Mouse (Mus musculus): ENCODE measurements at regions not wholly inside any gene's neighbourhood (a gene's known extent, or its start where the extent isn't known, plus 50 kb on each side); places are given as distances from the start of the nearest gene placed in this dataset.

DNA sequence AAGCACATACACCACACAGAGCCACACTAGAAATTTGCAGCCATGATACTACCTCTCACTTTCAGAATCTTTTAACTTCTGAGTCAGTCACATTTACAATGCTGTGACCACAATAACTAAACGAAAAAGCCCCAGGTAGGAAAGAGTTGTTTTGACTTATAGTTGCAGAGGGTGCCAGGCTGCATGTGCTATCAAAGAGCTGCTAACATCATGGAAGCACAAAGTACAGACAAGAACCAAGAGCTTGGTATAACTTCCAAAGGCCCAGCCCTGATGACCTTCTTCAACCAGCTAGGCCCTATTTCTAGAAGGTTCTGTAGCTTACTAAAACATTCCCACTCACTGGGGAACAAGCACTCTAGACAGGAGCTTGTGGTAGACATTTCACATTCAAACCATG is 314.1 kb upstream of the Plxna2 start:
- Histone ChIP-seq H3K27me3 (ENCODE audit: control insufficient read depth, insufficient read depth, low read length) (no peaks in the 10 kb centered on the region), H3K4me2 (ENCODE audit: low read length) (no peak overlapping the region), H3K9ac (replicated peaks; ENCODE audit: low read length) (no peak overlapping the region), H3K36me3 (ENCODE audit: control insufficient read depth, insufficient read depth, low read length) (no peaks in the 10 kb centered on the region), H3K9me3 (ENCODE audit: control insufficient read depth, low read length) (no peaks in the 10 kb centered on the region), H3K4me1 (ENCODE audit: control insufficient read depth, insufficient read depth, low read length) (no peaks in the 10 kb centered on the region), H3K4me3 (replicated peaks; ENCODE audit: low read depth, low read length) (no peak overlapping the region), H3K27ac (replicated peaks; ENCODE audit: low read depth, low read length) (no peak overlapping the region)
- WGBS: 65% methylated on average over 1 of the region's 1 CpGs
- DNase-seq (no peak), ATAC-seq (ENCODE audit: low FRiP score, low TSS enrichment) (no peak)

DNA sequence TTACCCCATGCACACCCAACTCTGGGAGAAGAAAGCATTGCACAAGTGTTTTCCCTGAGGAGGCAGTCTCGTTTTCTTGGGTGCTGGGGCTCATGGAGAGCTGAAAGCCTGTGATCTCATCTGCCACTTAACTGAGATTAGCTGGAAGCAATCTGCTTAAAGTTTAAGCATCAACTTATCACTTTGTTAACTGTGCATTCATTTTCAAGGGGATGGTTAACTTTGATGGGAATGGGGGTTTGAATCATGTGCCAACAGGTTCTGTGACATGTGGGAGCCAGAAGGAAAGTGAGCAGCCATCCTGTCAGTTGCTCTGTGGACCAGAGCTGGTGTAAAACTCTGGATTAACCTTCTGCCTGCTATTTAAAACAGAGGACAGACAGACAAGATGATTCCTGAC is 315.2 kb upstream of the Plxna2 start:
- Histone ChIP-seq H3K4me2 (ENCODE audit: low read length) (no peak overlapping the region), H3K27me3 (ENCODE audit: control insufficient read depth, insufficient read depth, low read length) (no peaks in the 10 kb centered on the region), H3K9ac (replicated peaks; ENCODE audit: low read length) (no peak overlapping the region), H3K36me3 (ENCODE audit: control insufficient read depth, insufficient read depth, low read length) (no peaks in the 10 kb centered on the region), H3K4me1 (ENCODE audit: control insufficient read depth, insufficient read depth, low read length) (no peaks in the 10 kb centered on the region), H3K4me3 (replicated peaks; ENCODE audit: low read depth, low read length) (no peak overlapping the region), H3K27ac (replicated peaks; ENCODE audit: low read depth, low read length) (no peak overlapping the region), H3K9me3 (ENCODE audit: control insufficient read depth, low read length) (no peaks in the 10 kb centered on the region)
- DNase-seq: no peak
- ATAC-seq (ENCODE audit: low FRiP score, low TSS enrichment): no peak
- 59% methylated on average over 1 of the region's 1 CpGs for WGBS

DNA sequence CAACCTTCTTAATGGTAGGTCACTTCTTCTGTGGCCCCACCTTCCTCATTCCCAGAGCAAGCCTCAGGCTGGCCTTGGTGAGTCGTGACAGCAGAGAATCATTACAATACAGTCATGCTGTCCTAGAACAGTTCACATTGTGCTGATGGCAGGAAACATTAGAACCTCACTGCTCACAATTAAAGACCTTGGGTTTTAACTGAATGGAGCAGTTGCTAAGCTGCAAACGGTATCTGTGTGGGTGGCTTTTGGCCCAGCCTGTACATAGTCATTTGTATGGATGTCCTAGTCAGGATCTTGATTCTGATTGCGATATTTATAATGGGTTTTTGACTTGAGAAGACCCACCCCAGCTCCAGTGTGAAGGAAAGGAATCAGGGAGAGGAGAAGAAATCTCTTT is 336.1 kb upstream of the Plxna2 start:
- DNase-seq: no peak
- no peak overlapping the region for H3K9ac ChIP-seq (replicated peaks; ENCODE audit: low read length)

DNA sequence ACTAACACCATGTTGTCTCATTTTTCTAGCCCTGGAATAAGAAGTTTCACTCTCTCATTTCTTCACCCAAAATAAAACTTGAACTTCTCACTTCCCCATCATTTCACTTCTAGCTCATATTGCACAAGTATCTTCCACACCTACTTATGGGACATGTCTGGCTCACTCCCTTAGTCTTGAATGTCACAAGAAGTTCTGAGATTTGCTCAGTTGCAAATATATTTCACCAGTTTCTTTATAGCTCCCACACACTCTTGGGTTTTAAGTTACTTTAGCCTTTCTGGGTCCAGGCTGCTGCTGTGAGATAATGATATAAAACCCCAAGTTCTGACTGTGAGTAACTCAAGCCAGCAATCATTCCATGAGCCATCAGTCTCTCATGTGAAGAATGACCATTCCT is 350.0 kb upstream of the Plxna2 start:
- no peaks in the 10 kb centered on the region for H3K9me3 ChIP-seq (ENCODE audit: control insufficient read depth, low read length)
- no peaks in the 10 kb centered on the region for H3K4me1 ChIP-seq (ENCODE audit: control insufficient read depth, insufficient read depth, low read length)
- H3K9ac ChIP-seq (replicated peaks; ENCODE audit: low read length): no peak overlapping the region
- no peak for ATAC-seq (ENCODE audit: low FRiP score, low TSS enrichment)
- no peak overlapping the region for H3K27ac ChIP-seq (replicated peaks; ENCODE audit: low read depth, low read length)
- H3K4me3 ChIP-seq (replicated peaks; ENCODE audit: low read depth, low read length): no peak overlapping the region
- DNase-seq: no peak
- H3K36me3 ChIP-seq (ENCODE audit: control insufficient read depth, insufficient read depth, low read length): no peaks in the 10 kb centered on the region
- no peaks in the 10 kb centered on the region for H3K27me3 ChIP-seq (ENCODE audit: control insufficient read depth, insufficient read depth, low read length)
- H3K4me2 ChIP-seq (ENCODE audit: low read length): no peak overlapping the region

More for the DNA sequence above, 336.1 kb upstream of the Plxna2 start:
- Histone ChIP-seq H3K4me2 (ENCODE audit: low read length) (no peak overlapping the region), H3K27me3 (ENCODE audit: control insufficient read depth, insufficient read depth, low read length) (no peaks in the 10 kb centered on the region), H3K36me3 (ENCODE audit: control insufficient read depth, insufficient read depth, low read length) (no peaks in the 10 kb centered on the region), H3K27ac (replicated peaks; ENCODE audit: low read depth, low read length) (no peak overlapping the region), H3K9me3 (ENCODE audit: control insufficient read depth, low read length) (no peaks in the 10 kb centered on the region), H3K4me1 (ENCODE audit: control insufficient read depth, insufficient read depth, low read length) (no peaks in the 10 kb centered on the region), H3K4me3 (replicated peaks; ENCODE audit: low read depth, low read length) (no peak overlapping the region)
- 60% methylated on average over 3 of the region's 3 CpGs for WGBS
- ATAC-seq (ENCODE audit: low FRiP score, low TSS enrichment): no peak

DNA sequence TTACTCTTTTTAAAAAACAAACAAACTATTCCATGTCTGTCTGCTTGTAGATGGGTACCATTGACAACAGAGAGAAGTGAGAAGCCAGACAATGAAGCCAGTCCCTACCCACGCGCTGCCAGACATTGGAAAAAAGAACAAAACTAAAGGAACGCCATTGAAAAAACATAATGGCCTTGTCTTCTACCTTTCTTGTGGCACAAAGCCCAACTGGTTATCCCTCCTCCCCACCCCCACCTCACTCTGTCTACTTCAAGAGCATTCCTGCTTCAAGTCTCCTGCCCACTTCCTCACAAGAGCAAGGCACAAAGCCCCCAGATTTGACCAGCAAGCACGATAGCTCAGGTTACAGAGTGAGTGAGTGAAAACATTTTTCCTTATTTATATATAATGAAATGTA is 355.6 kb upstream of the Plxna2 start:
- WGBS: 20% methylated on average over 4 of the region's 4 CpGs
- no peak for ATAC-seq (ENCODE audit: low FRiP score, low TSS enrichment)
- DNase-seq: no peak

DNA sequence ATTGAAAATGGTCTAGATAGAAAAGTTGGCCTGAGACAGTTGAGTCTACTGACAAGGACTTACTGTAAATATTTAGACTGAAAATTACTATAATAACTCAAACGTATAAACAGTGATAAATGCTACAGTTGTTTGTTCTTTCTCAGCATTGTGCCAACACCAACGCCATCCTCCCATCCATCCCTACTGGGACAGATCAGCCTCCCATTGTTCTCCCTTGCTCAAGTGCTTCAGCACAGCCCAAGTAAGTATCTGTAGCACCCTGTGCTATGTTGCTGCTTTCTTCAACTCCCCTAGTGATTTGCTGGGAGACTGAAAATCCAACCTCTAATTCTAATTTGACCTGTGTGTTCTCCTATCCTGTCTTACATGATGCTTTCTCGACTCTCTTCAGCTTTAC is 358.1 kb upstream of the Plxna2 start:
- Histone ChIP-seq H3K27ac (replicated peaks; ENCODE audit: low read depth, low read length) (no peak overlapping the region), H3K4me3 (replicated peaks; ENCODE audit: low read depth, low read length) (no peak overlapping the region), H3K9me3 (ENCODE audit: control insufficient read depth, low read length) (no peaks in the 10 kb centered on the region), H3K4me2 (ENCODE audit: low read length) (no peak overlapping the region), H3K9ac (replicated peaks; ENCODE audit: low read length) (no peak overlapping the region), H3K36me3 (ENCODE audit: control insufficient read depth, insufficient read depth, low read length) (no peaks in the 10 kb centered on the region), H3K27me3 (ENCODE audit: control insufficient read depth, insufficient read depth, low read length) (no peaks in the 10 kb centered on the region), H3K4me1 (ENCODE audit: control insufficient read depth, insufficient read depth, low read length) (no peaks in the 10 kb centered on the region)
- DNase-seq (no peak), ATAC-seq (ENCODE audit: low FRiP score, low TSS enrichment) (no peak)
- 82% methylated on average over 3 of the region's 3 CpGs for WGBS

More for the DNA sequence above, 355.6 kb upstream of the Plxna2 start:
- H3K4me3 ChIP-seq (replicated peaks; ENCODE audit: low read depth, low read length): no peak overlapping the region
- H3K36me3 ChIP-seq (ENCODE audit: control insufficient read depth, insufficient read depth, low read length): no peaks in the 10 kb centered on the region
- H3K4me2 ChIP-seq (ENCODE audit: low read length): no peak overlapping the region
- no peaks in the 10 kb centered on the region for H3K4me1 ChIP-seq (ENCODE audit: control insufficient read depth, insufficient read depth, low read length)
- H3K27me3 ChIP-seq (ENCODE audit: control insufficient read depth, insufficient read depth, low read length): no peaks in the 10 kb centered on the region
- no peaks in the 10 kb centered on the region for H3K9me3 ChIP-seq (ENCODE audit: control insufficient read depth, low read length)
- H3K27ac ChIP-seq (replicated peaks; ENCODE audit: low read depth, low read length): no peak overlapping the region
- no peak overlapping the region for H3K9ac ChIP-seq (replicated peaks; ENCODE audit: low read length)

DNA sequence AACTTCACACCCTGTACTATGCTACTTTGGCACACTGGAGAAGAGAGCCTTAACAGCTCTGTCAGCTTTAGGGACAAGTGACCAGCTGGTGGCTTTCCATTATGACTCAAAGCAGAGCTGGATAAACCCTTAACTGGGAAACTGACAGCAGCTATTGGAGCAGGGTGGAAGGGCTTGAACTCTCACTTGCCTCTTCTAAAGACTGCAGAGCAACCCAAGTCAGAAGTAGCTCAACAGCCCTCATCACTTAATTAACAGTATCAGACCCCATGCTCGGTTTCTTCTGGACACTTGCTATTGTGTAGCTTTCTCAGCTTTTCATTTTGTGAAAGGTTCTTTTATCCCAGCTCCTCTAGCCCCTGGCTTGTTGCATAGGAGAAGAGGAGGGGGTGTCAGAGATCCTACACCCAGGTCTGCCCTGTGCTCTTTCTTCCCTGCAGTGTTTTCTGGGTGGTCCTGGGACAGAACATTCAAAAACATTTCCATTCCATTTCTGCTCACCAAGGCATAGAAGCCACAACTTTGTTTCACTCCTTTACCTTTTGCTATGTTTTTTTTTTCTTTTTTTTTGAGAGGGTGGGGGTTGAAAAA is 373.1 kb upstream of the Plxna2 start:
- Histone ChIP-seq H3K27ac (replicated peaks; ENCODE audit: low read depth, low read length) (no peak overlapping the region), H3K4me1 (ENCODE audit: control insufficient read depth, insufficient read depth, low read length) (0 out of 2 replicates have a peak, but pooled peaks cover 3% of the 10 kb centered on the region), H3K4me3 (replicated peaks; ENCODE audit: low read depth, low read length) (no peak overlapping the region), H3K4me2 (ENCODE audit: low read length) (no peak overlapping the region), H3K36me3 (ENCODE audit: control insufficient read depth, insufficient read depth, low read length) (no peaks in the 10 kb centered on the region), H3K9ac (replicated peaks; ENCODE audit: low read length) (no peak overlapping the region), H3K27me3 (ENCODE audit: control insufficient read depth, insufficient read depth, low read length) (no peaks in the 10 kb centered on the region), H3K9me3 (ENCODE audit: control insufficient read depth, low read length) (no peaks in the 10 kb centered on the region)
- no peak for DNase-seq
- no peak for ATAC-seq (ENCODE audit: low FRiP score, low TSS enrichment)
- WGBS: 0% methylated on average over 1 of the region's 1 CpGs

DNA sequence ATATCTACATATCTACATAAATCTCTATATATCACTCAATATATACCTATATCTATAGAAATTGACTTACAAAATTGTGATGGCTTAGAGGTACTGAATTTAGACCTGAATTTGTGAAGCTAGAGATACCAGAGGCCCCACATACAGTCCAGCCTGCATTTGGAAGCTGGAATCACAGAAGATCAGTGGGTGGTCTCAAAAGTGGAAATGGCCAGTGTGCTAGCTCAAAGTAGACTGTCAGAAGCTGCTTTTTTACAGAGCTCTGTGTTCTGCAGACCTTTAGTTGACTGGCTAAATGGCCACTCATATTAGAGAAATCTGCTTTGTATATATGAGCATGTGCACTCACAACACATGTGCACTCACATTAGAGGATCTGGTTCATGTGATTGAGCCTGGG is 376.9 kb upstream of the Plxna2 start:
- no peaks in the 10 kb centered on the region for H3K9me3 ChIP-seq (ENCODE audit: control insufficient read depth, low read length)
- H3K4me1 ChIP-seq (ENCODE audit: control insufficient read depth, insufficient read depth, low read length): 0 out of 2 replicates have a peak, but pooled peaks cover 3% of the 10 kb centered on the region
- DNase-seq (no peak), ATAC-seq (ENCODE audit: low FRiP score, low TSS enrichment) (no peak)
- no peak overlapping the region for H3K9ac ChIP-seq (replicated peaks; ENCODE audit: low read length)
- no peak overlapping the region for H3K4me3 ChIP-seq (replicated peaks; ENCODE audit: low read depth, low read length)
- H3K4me2 ChIP-seq (ENCODE audit: low read length): no peak overlapping the region
- no peaks in the 10 kb centered on the region for H3K36me3 ChIP-seq (ENCODE audit: control insufficient read depth, insufficient read depth, low read length)
- no peak overlapping the region for H3K27ac ChIP-seq (replicated peaks; ENCODE audit: low read depth, low read length)
- H3K27me3 ChIP-seq (ENCODE audit: control insufficient read depth, insufficient read depth, low read length): no peaks in the 10 kb centered on the region

DNA sequence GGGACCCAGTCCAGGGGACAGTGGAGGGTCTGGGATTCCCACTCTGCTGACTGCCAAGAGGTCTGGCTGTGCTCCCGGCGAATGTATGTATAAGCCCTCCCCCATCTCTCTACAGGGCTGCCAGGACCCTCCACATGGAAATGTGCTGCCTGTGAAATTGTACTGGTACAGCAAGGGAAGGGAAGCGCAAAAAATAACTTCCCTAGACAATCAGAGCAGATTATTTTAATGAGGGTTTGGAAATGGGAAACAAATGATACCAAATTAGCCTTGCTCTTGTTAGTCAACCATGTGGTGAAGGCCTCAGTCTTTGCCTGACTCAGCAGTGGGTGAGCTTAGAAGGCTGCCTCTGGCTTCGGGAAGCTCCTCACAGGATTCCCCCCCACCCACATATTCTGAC is 386.8 kb upstream of the Plxna2 start:
- H3K9me3 ChIP-seq (ENCODE audit: control insufficient read depth, low read length): no peaks in the 10 kb centered on the region
- 37% methylated on average over 4 of the region's 4 CpGs for WGBS
- DNase-seq (peak; percentile 64), ATAC-seq (ENCODE audit: low FRiP score, low TSS enrichment) (peak; percentile 48; the same call in 1 of the 2 replicates)
- H3K4me1 ChIP-seq (ENCODE audit: control insufficient read depth, insufficient read depth, low read length): peaks cover 24% of the 10 kb centered on the region
- H3K36me3 ChIP-seq (ENCODE audit: control insufficient read depth, insufficient read depth, low read length): no peaks in the 10 kb centered on the region
- no peak overlapping the region for H3K4me3 ChIP-seq (replicated peaks; ENCODE audit: low read depth, low read length)
- H3K27me3 ChIP-seq (ENCODE audit: control insufficient read depth, insufficient read depth, low read length): no peaks in the 10 kb centered on the region
- no peak overlapping the region for H3K4me2 ChIP-seq (ENCODE audit: low read length)
- H3K27ac ChIP-seq (replicated peaks; ENCODE audit: low read depth, low read length): no peak overlapping the region
- H3K9ac ChIP-seq (replicated peaks; ENCODE audit: low read length): no peak overlapping the region
